Mouse (Mus musculus) kidney, embryonic 14.5 days (tissue): Measurements from ENCODE around the gene Tspan2. TPM values are rescaled to one million over a fixed set of nuclear protein-coding genes. Genes with fewer than 3 reads are reported as not detected.

Experiments used
- ATAC-seq: fragments of 200-750 bp; cut with Nextera tagmentation; 2 replicates; pipeline ENCODE4 v1.8.0; 2017; ENCODE audit warnings: moderate number of reproducible peaks, mild to moderate bottlenecking, moderate TSS enrichment, moderate library complexity; ENCODE audit not compliant: low FRiP score, low TSS enrichment
- H3K27ac ChIP-seq: fragments of 300-500 bp; sonication (generic); 2 replicates; pipeline ENCODE4 v1.5.1; 2014; ENCODE audit warnings: low read depth, mild to moderate bottlenecking, low read length, moderate library complexity, mixed read lengths
- H3K27me3 ChIP-seq: fragments of 300-500 bp; sonication (generic); 2 replicates; pipeline ENCODE4 v1.6.1; 2014; ENCODE audit warnings: mild to moderate bottlenecking, low read length; ENCODE audit not compliant: control insufficient read depth, insufficient read depth
- H3K36me3 ChIP-seq: fragments of 300-500 bp; sonication (generic); 2 replicates; pipeline ENCODE4 v1.6.1; 2014; ENCODE audit warnings: low read length, mixed read lengths; ENCODE audit not compliant: control insufficient read depth, insufficient read depth
- H3K4me1 ChIP-seq: fragments of 300-500 bp; sonication (generic); 2 replicates; pipeline ENCODE4 v1.6.1; 2014; ENCODE audit warnings: low read length, mixed read lengths; ENCODE audit not compliant: control insufficient read depth, insufficient read depth
- H3K4me2 ChIP-seq: fragments of 300-500 bp; sonication (generic); replicated peaks from 2 replicates; pipeline ENCODE4 v1.6.1; 2014; ENCODE audit warnings: low read depth, mild to moderate bottlenecking, low read length
- H3K4me3 ChIP-seq: fragments of 300-500 bp; sonication (generic); 2 replicates; pipeline ENCODE4 v1.5.1; 2014; ENCODE audit warnings: mild to moderate bottlenecking, low read length
- H3K9ac ChIP-seq: fragments of 300-500 bp; sonication (generic); 2 replicates; pipeline ENCODE4 v1.6.1; 2014; ENCODE audit warnings: low read depth, mild to moderate bottlenecking, low read length, moderate library complexity
- H3K9me3 ChIP-seq: fragments of 300-500 bp; sonication (generic); 2 replicates; pipeline ENCODE4 v1.6.1; 2016; ENCODE audit warnings: low read length; ENCODE audit not compliant: control insufficient read depth
- WGBS: fragments of 180-500 bp; shearing (Covaris S2); extraction: QIAGEN DNeasy Blood & Tissue Kit; methylation state at CpG from one replicate; pipeline ENCODE4 v1.1.7; 2014; 5-methylcytosine and 5-hydroxymethylcytosine counted together
- polyA plus RNA-seq: library from polyadenylated mRNA; unstranded; fragments of >200 nt; fragmentation: Nextera tagmentation; extraction: Ambion mirVana; gene quantifications from 2 replicates; pipeline ENCODE4 v1.2.1, GENCODE M21; 2014

The Tspan2 gene
- polyA plus RNA-seq, 1 experiment from 2014 or later = 8.6 TPM

DNA sequence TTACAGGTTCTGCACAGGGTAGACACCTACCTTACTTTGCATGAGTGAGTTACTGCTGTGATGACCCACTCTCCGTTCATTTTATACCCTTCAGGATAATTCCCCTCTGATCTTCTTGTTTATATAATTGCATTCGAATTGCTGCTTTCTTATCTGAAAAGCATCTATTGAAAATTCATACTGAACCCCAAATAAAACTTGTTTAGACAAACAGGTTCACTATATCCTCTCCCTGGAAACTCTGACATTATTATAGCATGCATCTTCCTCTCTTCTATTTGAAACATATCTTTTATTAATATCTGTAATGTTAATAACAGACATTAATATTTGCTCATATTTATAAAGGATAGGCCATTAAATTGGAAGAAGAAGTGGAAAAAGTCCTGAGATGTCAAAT lies 48.3 kb downstream of the Tspan2 start, which contains the start of gene Tshb:
Gene Tshb, minus strand, starts transcription at position 101 of the 400 bp plus-strand sequence.
- no peak within 1 kb of the TSS for H3K4me3 ChIP-seq
- no peaks in the 10 kb centered on the region for H3K27me3 ChIP-seq
- ATAC-seq = no peak
- H3K4me1 ChIP-seq = no peaks in the 10 kb centered on the region
- H3K36me3 ChIP-seq = no peaks in the 10 kb centered on the region
- H3K27ac ChIP-seq = no peak within 1 kb of the TSS
- no peaks in the 10 kb centered on the region for H3K9me3 ChIP-seq
- no peak within 1 kb of the TSS for H3K9ac ChIP-seq
- H3K4me2 ChIP-seq = no peak within 1 kb of the TSS
- WGBS = 76% methylated on average over 2 of the region's 2 CpGs

DNA sequence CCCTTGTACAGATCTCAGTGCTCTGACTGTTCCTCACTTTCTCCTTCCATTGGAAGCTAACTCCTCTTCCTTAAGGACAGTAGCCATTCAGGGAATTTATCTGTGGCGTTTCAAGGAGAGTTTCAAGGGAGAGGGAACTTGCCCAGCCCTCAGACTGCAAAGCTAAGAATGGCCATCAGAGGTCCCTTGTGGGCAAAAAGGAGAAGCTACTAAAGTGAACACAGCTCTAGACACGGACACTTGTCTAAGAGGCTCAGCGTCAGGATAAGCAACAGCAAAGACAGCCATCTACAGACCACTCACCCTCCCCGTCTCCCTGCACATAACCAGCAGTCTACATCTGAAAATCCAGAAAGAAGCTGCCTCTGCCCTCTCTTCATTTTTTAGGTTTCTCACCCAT lies 53.0 kb downstream of the Tspan2 start:
- WGBS = 43% methylated on average over 4 of the region's 4 CpGs
- H3K27me3 ChIP-seq = no peaks in the 10 kb centered on the region
- no peak overlapping the region for H3K27ac ChIP-seq
- H3K36me3 ChIP-seq = no peaks in the 10 kb centered on the region
- no peaks in the 10 kb centered on the region for H3K9me3 ChIP-seq
- no peak overlapping the region for H3K4me3 ChIP-seq
- H3K9ac ChIP-seq = no peak overlapping the region
- no peak for ATAC-seq
- no peak overlapping the region for H3K4me2 ChIP-seq
- H3K4me1 ChIP-seq = no peaks in the 10 kb centered on the region

DNA sequence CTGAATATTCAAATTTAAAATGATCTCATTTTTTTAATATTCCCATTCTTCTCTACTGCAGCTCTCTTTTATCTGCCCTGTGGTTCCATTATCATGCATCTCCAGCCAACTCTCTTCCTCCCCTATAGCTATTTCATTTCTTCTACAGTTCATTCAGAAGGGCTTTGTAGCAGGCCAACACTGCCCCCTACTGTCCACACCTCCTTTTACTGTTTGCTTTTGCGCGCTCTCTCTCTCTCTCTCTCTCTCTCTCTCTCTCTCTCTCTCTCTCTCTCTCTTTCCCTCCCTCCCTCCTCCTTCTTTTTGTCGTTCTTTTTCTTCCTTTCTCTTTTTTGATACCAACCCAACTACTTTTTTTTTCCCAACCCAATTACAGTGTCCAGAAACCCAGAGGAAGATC lies 69.6 kb downstream of the Tspan2 start:
- Histone ChIP-seq H3K9me3 (no peaks in the 10 kb centered on the region), H3K27me3 (no peaks in the 10 kb centered on the region)
- ATAC-seq = no peak

DNA sequence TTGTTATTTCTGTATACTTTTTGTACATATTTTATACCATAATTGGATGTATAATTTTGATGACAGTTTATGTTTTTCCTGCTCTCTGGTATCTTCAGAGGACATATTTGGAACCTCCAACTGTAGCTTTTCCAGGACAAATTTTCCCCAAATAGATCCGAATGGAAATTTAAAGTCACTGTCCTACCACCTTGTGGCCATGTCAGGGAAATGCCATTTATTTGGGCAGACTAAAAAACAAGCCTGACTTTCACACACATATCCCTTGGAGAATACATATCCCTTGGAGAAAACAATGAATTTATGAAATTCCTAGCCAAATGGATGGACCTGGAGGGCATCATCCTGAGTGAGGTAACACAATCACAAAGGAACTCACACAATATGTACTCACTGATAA lies 108.1 kb downstream of the Tspan2 start:
- H3K27ac ChIP-seq = no peak overlapping the region

More for the DNA sequence above, 69.6 kb downstream of the Tspan2 start:
- Histone ChIP-seq H3K9ac (no peak overlapping the region), H3K4me1 (no peaks in the 10 kb centered on the region), H3K36me3 (no peaks in the 10 kb centered on the region), H3K4me3 (no peak overlapping the region), H3K4me2 (no peak overlapping the region), H3K27ac (no peak overlapping the region)
- 4% methylated on average over 3 of the region's 3 CpGs for WGBS

DNA sequence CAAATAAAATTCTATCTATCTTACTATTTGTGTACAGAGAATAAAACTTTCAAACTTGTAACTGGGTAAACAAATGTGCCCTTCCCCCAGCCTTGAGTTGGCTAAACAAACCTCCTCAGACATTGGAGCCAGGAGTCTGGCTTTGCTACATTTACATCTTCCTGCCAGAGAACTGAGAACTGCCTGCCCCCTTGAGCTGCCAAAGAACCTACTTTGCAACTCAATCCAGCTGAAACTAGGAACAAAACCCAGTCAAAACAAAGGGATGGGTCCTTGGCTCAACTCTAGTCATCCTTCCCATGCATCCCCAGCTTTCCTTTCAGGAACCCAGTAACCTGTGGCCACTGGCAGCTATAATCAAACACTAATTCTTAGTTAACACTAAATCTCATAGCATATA lies 114.3 kb downstream of the Tspan2 start:
- H3K4me2 ChIP-seq = no peak overlapping the region
- ATAC-seq = no peak
- H3K4me1 ChIP-seq = no peaks in the 10 kb centered on the region
- H3K27me3 ChIP-seq = no peaks in the 10 kb centered on the region
- no peak overlapping the region for H3K27ac ChIP-seq
- no peaks in the 10 kb centered on the region for H3K9me3 ChIP-seq
- no peak overlapping the region for H3K9ac ChIP-seq
- H3K36me3 ChIP-seq = no peaks in the 10 kb centered on the region
- H3K4me3 ChIP-seq = no peak overlapping the region

More for the DNA sequence above, 108.1 kb downstream of the Tspan2 start:
- H3K36me3 ChIP-seq = no peaks in the 10 kb centered on the region
- no peak overlapping the region for H3K9ac ChIP-seq
- H3K4me3 ChIP-seq = no peak overlapping the region
- no peaks in the 10 kb centered on the region for H3K4me1 ChIP-seq
- 49% methylated on average over 1 of the region's 1 CpGs for WGBS
- ATAC-seq = no peak
- no peaks in the 10 kb centered on the region for H3K9me3 ChIP-seq
- H3K27me3 ChIP-seq = no peaks in the 10 kb centered on the region
- no peak overlapping the region for H3K4me2 ChIP-seq

Other genes with a start within 250 kb of the Tspan2 start
- gene Tshb, start 48.2 kb downstream of the Tspan2 start, polyA plus RNA-seq = 0.04 TPM in 1 of 2 replicates, not detected in the other
- not detected in 2 replicates for gene Sycp1, start 201.6 kb downstream of the Tspan2 start, polyA plus RNA-seq
- not detected in 2 replicates for gene Nr1h5, start 229.6 kb downstream of the Tspan2 start, polyA plus RNA-seq